Mouse (Mus musculus) limb, embryonic 12.5 days (tissue): ENCODE data around the gene Mageb16. TPM values are rescaled to one million over a fixed set of nuclear protein-coding genes. Genes with fewer than 3 reads are reported as not detected.

Source experiments
- ATAC-seq: fragments of 200-750 bp; cut with Nextera tagmentation; 2 replicates; pipeline ENCODE4 v1.8.0; 2017; ENCODE audit warnings: low read depth, moderate TSS enrichment; ENCODE audit not compliant: insufficient number of reproducible peaks, insufficient read depth, low FRiP score, low TSS enrichment
- H3K27ac ChIP-seq: fragments of 300-500 bp; sonication (generic); 2 replicates; pipeline ENCODE4 v1.5.1; 2016; ENCODE audit warnings: mild to moderate bottlenecking, moderate library complexity
- H3K27me3 ChIP-seq: fragments of 300-500 bp; sonication (generic); 2 replicates; pipeline ENCODE4 v1.6.1; 2016; ENCODE audit warnings: mild to moderate bottlenecking, moderate library complexity
- H3K36me3 ChIP-seq: fragments of 300-500 bp; sonication (generic); 2 replicates; pipeline ENCODE4 v1.6.1; 2016; ENCODE audit warnings: mild to moderate bottlenecking, moderate library complexity
- H3K4me1 ChIP-seq: fragments of 300-500 bp; sonication (generic); replicated peaks from 2 replicates; pipeline ENCODE4 v1.6.1; 2016
- H3K4me2 ChIP-seq: fragments of 300-500 bp; sonication (generic); 2 replicates; pipeline ENCODE4 v1.6.1; 2016; ENCODE audit warnings: mild to moderate bottlenecking, moderate library complexity
- H3K4me3 ChIP-seq: fragments of 300-500 bp; sonication (generic); replicated peaks from 2 replicates; pipeline ENCODE4 v1.5.1; 2016; ENCODE audit warnings: mild to moderate bottlenecking
- H3K9ac ChIP-seq: fragments of 300-500 bp; sonication (generic); replicated peaks from 2 replicates; pipeline ENCODE4 v1.6.1; 2016; ENCODE audit warnings: mild to moderate bottlenecking, moderate library complexity
- H3K9me3 ChIP-seq: fragments of 300-500 bp; sonication (generic); 2 replicates; pipeline ENCODE4 v1.6.1; 2016; ENCODE audit warnings: mild to moderate bottlenecking, moderate library complexity
- whole genome bisulfite sequencing: fragments of 180-500 bp; shearing (Covaris S2); methylation state at CpG from one replicate; pipeline ENCODE4 v1.1.7; 2016; 5-methylcytosine and 5-hydroxymethylcytosine counted together
- polyA plus RNA-seq: library from polyadenylated mRNA; unstranded; fragments of >200 nt; fragmentation: Nextera tagmentation; extraction: Ambion mirVana; gene quantifications from 2 replicates; pipeline ENCODE4 v1.2.1, GENCODE M21; 2016

The Mageb16 gene
- 0.18 TPM in 1 of 2 replicates, not detected in the other for polyA plus RNA-seq

DNA sequence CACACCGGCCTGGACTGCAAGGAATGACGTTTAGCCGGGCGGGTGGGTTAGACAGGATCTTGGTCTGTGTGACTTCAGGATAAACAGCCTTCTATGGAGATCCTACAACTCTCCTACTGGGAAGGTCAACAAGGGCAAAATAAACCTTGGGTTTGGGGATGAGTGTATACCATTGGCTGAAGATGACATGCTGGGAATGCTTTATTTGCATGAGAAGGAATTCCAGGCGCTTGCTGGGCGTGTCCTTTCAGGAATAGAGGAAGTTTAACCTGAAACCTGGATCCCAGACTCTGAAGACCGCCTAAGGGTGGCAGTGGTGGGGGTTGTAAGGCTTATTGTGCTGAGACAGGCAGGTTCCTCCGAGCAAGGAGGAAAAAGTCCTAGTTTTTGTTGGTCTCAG is at the start of gene Mageb16:
Mageb16 (minus strand) TSS at position 25 of the 400 bp plus-strand sequence.
- Histone ChIP-seq H3K9me3 (no peaks in the 10 kb centered on the region), H3K27me3 (no peaks in the 10 kb centered on the region), H3K4me1 (no peaks in the 10 kb centered on the region), H3K36me3 (no peaks in the 10 kb centered on the region), H3K4me3 (no peak within 1 kb of the TSS), H3K4me2 (no peak within 1 kb of the TSS), H3K9ac (no peak within 1 kb of the TSS), H3K27ac (no peak within 1 kb of the TSS)
- WGBS: 67% methylated on average over 8 of the region's 8 CpGs
- ATAC-seq: no peak

DNA sequence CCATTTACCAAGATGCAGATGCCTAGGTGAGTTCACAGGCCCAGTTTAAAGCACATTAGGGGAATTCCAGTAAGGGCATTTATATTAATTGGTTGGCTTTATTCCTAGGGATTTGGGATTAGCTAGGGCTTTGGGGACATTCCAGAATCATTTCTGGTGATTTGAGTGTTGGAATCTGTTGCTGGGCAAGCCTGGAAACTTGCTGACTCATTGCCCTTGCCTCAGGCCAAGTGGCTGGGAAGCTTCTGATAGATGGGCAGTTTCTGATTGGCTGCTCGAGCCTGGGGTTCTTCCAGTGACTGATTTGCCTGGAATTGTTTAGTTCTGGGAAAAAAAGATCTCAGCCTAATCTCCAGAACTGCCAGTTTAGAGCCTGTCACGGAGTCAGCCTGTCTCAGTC is 20.1 kb downstream of the Mageb16 start:
- 47% methylated on average over 2 of the region's 2 CpGs for WGBS
- no peak overlapping the region for H3K4me3 ChIP-seq
- H3K4me1 ChIP-seq: no peaks in the 10 kb centered on the region
- no peak for ATAC-seq
- H3K9me3 ChIP-seq: no peaks in the 10 kb centered on the region
- no peaks in the 10 kb centered on the region for H3K27me3 ChIP-seq
- H3K4me2 ChIP-seq: no peak overlapping the region
- H3K27ac ChIP-seq: no peak overlapping the region
- no peaks in the 10 kb centered on the region for H3K36me3 ChIP-seq
- no peak overlapping the region for H3K9ac ChIP-seq

DNA sequence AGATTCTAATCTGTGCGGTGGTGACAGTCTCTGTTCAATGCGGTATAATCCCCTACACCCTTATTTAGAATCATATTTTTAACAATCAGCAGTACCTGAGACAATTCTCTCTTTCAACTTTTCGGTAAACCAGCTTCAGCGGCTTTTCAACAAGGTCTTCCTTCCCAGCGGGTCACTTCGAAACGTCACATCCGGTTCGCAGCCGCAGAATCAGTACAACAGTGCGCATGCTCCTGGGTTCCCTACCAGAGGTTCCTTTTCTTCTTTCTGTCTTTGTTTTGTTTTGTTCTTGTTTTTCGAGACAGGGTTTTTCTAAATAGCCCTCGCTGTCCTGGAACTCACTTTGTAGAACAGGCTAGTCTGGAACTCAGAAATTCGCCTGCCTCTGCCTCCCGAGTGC is 35.8 kb downstream of the Mageb16 start:
- 91% methylated on average over 15 of the region's 15 CpGs for WGBS
- H3K4me3 ChIP-seq: no peak overlapping the region
- no peaks in the 10 kb centered on the region for H3K4me1 ChIP-seq
- H3K9me3 ChIP-seq: no peaks in the 10 kb centered on the region; the same call in 1 of the 2 replicates
- H3K27me3 ChIP-seq: no peaks in the 10 kb centered on the region
- no peak for ATAC-seq
- no peak overlapping the region for H3K9ac ChIP-seq
- H3K4me2 ChIP-seq: no peak overlapping the region
- no peaks in the 10 kb centered on the region for H3K36me3 ChIP-seq
- H3K27ac ChIP-seq: no peak overlapping the region

DNA sequence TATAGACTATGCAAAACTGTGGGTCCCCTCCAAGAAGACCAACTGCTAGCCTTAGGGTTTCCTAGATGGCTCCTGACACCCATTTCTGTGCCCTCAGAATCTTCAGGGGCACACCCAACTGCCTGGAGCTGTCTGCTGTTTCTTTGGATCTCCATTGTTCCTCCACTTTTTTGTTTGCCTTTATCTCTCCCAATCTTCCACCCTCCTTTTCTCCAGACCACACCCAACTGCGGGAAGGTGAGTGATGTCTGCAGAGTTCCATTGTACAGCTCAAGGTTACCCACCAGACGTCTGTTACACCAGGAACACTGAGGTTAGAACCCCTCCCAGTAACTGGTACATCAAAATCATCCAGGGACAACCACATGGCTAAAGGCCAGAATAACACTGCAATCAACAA is 64.8 kb downstream of the Mageb16 start:
- H3K4me2 ChIP-seq: no peak overlapping the region

More for the DNA sequence above, 64.8 kb downstream of the Mageb16 start:
- Histone ChIP-seq H3K4me1 (no peaks in the 10 kb centered on the region), H3K27me3 (no peaks in the 10 kb centered on the region), H3K9ac (no peak overlapping the region), H3K4me3 (no peak overlapping the region), H3K27ac (no peak overlapping the region), H3K9me3 (no peaks in the 10 kb centered on the region), H3K36me3 (no peaks in the 10 kb centered on the region)
- WGBS: 82% methylated on average over 2 of the region's 2 CpGs
- no peak for ATAC-seq

Other genes with a start within 250 kb of the Mageb16 start
- gene Gm7173, start 154.2 kb downstream of the Mageb16 start, polyA plus RNA-seq: 0.33 and 0.89 TPM in 2 replicates